Mouse (Mus musculus): Measurements from ENCODE around the gene Rffl. TPM values are rescaled to one million over a fixed set of nuclear protein-coding genes. Genes with fewer than 3 reads are reported as not detected.

Rffl gene
- polyA plus RNA-seq, 1 experiment: 2.8 TPM

- H3K27me3 ChIP-seq (ENCODE audit: control insufficient read depth, insufficient read depth, insufficient read length): no peaks in the 10 kb centered on the region
- H3ac ChIP-seq (ENCODE audit: control insufficient read depth, insufficient read length, low read depth): no peak overlapping the region
- no peaks in the 10 kb centered on the region for H3K79me2 ChIP-seq (ENCODE audit: control insufficient read depth, insufficient read depth)
- H3K4me3 ChIP-seq (ENCODE audit: insufficient read depth, poor library complexity, severe bottlenecking): no peak overlapping the region
- H3K79me3 ChIP-seq (ENCODE audit: low read depth): no peaks in the 10 kb centered on the region
- TF ChIP-seq USF1 (IDR thresholded peaks at IDR 0.05; ENCODE audit: low read depth): no peak
- no peak for TF ChIP-seq MAX (IDR thresholded peaks at IDR 0.05)
- no peak for TF ChIP-seq FOSL1 (IDR thresholded peaks at IDR 0.05; ENCODE audit: insufficient read depth, low read length, poor library complexity, severe bottlenecking)
- no peak for TF ChIP-seq MYOG (IDR thresholded peaks at IDR 0.05; ENCODE audit: control insufficient read depth, extremely low read depth, insufficient read length)
- TF ChIP-seq CEBPB (IDR thresholded peaks at IDR 0.05; ENCODE audit: low read depth): no peak
- no peak for TF ChIP-seq MYOD1 (IDR thresholded peaks at IDR 0.05; ENCODE audit: control insufficient read depth, insufficient read length, low read depth)
- TF ChIP-seq CTCF (IDR thresholded peaks at IDR 0.05; ENCODE audit: control insufficient read depth, insufficient read depth, insufficient read length): no peak
- no peaks in the 10 kb centered on the region for H3K36me3 ChIP-seq (ENCODE audit: control insufficient read depth, insufficient read depth)
Measured at GRCm38 (mm10) chr11:82863488-82863931, 7.5 kb downstream of the Rffl start.

GRCm38 (mm10) chr11:82863059-82863458 is 8.0 kb downstream of the Rffl start:
- no peaks in the 10 kb centered on the region for H3K27me3 ChIP-seq (ENCODE audit: control insufficient read depth, insufficient read depth, insufficient read length)
- no peak overlapping the region for H3K4me3 ChIP-seq (ENCODE audit: insufficient read depth, poor library complexity, severe bottlenecking)
- no peaks in the 10 kb centered on the region for H3K79me3 ChIP-seq (ENCODE audit: low read depth)
- no peaks in the 10 kb centered on the region for H3K79me2 ChIP-seq (ENCODE audit: control insufficient read depth, insufficient read depth)
- no peak for TF ChIP-seq MYOG (IDR thresholded peaks at IDR 0.05; ENCODE audit: control insufficient read depth, extremely low read depth, insufficient read length)
- no peaks in the 10 kb centered on the region for H3K36me3 ChIP-seq (ENCODE audit: control insufficient read depth, insufficient read depth)
- H3ac ChIP-seq (ENCODE audit: control insufficient read depth, insufficient read length, low read depth): no peak overlapping the region

- Histone ChIP-seq H3K79me3 (ENCODE audit: low read depth) (no peaks in the 10 kb centered on the region), H3K79me2 (ENCODE audit: control insufficient read depth, insufficient read depth) (no peaks in the 10 kb centered on the region), H3ac (ENCODE audit: control insufficient read depth, insufficient read length, low read depth) (no peak overlapping the region), H3K36me3 (ENCODE audit: control insufficient read depth, insufficient read depth) (no peaks in the 10 kb centered on the region), H3K27me3 (ENCODE audit: control insufficient read depth, insufficient read depth, insufficient read length) (no peaks in the 10 kb centered on the region), H3K4me3 (ENCODE audit: insufficient read depth, poor library complexity, severe bottlenecking) (no peak overlapping the region)
- TF ChIP-seq MYOD1 (IDR thresholded peaks at IDR 0.05; ENCODE audit: control insufficient read depth, insufficient read length, low read depth) (no peak), MAX (IDR thresholded peaks at IDR 0.05) (no peak), FOSL1 (IDR thresholded peaks at IDR 0.05; ENCODE audit: insufficient read depth, low read length, poor library complexity, severe bottlenecking) (no peak), CEBPB (IDR thresholded peaks at IDR 0.05; ENCODE audit: low read depth) (no peak), MYOG (IDR thresholded peaks at IDR 0.05; ENCODE audit: control insufficient read depth, extremely low read depth, insufficient read length) (no peak), CTCF (IDR thresholded peaks at IDR 0.05; ENCODE audit: control insufficient read depth, insufficient read depth, insufficient read length) (no peak), USF1 (IDR thresholded peaks at IDR 0.05; ENCODE audit: low read depth) (no peak)
Measured at GRCm38 (mm10) chr11:82862638-82863037, 8.4 kb downstream of the Rffl start.

GRCm38 (mm10) chr11:82861558-82861957 is 9.5 kb downstream of the Rffl start:
- H3K27me3 ChIP-seq (ENCODE audit: control insufficient read depth, insufficient read depth, insufficient read length): no peaks in the 10 kb centered on the region
- H3ac ChIP-seq (ENCODE audit: control insufficient read depth, insufficient read length, low read depth): no peak overlapping the region
- H3K4me3 ChIP-seq (ENCODE audit: insufficient read depth, poor library complexity, severe bottlenecking): no peak overlapping the region
- H3K36me3 ChIP-seq (ENCODE audit: control insufficient read depth, insufficient read depth): no peaks in the 10 kb centered on the region
- H3K79me2 ChIP-seq (ENCODE audit: control insufficient read depth, insufficient read depth): no peaks in the 10 kb centered on the region
- no peaks in the 10 kb centered on the region for H3K79me3 ChIP-seq (ENCODE audit: low read depth)
- no peak for TF ChIP-seq MYOG (IDR thresholded peaks at IDR 0.05; ENCODE audit: control insufficient read depth, extremely low read depth, insufficient read length)
- TF ChIP-seq MAX (IDR thresholded peaks at IDR 0.05): no peak
- TF ChIP-seq CTCF (IDR thresholded peaks at IDR 0.05; ENCODE audit: control insufficient read depth, insufficient read depth, insufficient read length): no peak
- no peak for TF ChIP-seq FOSL1 (IDR thresholded peaks at IDR 0.05; ENCODE audit: insufficient read depth, low read length, poor library complexity, severe bottlenecking)
- no peak for TF ChIP-seq USF1 (IDR thresholded peaks at IDR 0.05; ENCODE audit: low read depth)
- no peak for TF ChIP-seq CEBPB (IDR thresholded peaks at IDR 0.05; ENCODE audit: low read depth)
- TF ChIP-seq MYOD1 (IDR thresholded peaks at IDR 0.05; ENCODE audit: control insufficient read depth, insufficient read length, low read depth): no peak

GRCm38 (mm10) chr11:82860759-82861158 is 10.3 kb downstream of the Rffl start:
- Histone ChIP-seq H3K79me2 (ENCODE audit: control insufficient read depth, insufficient read depth) (no peaks in the 10 kb centered on the region), H3K4me3 (ENCODE audit: insufficient read depth, poor library complexity, severe bottlenecking) (no peak overlapping the region), H3K27me3 (ENCODE audit: control insufficient read depth, insufficient read depth, insufficient read length) (no peaks in the 10 kb centered on the region), H3ac (ENCODE audit: control insufficient read depth, insufficient read length, low read depth) (no peak overlapping the region), H3K79me3 (ENCODE audit: low read depth) (no peaks in the 10 kb centered on the region), H3K36me3 (ENCODE audit: control insufficient read depth, insufficient read depth) (no peaks in the 10 kb centered on the region)
- TF ChIP-seq CTCF (IDR thresholded peaks at IDR 0.05; ENCODE audit: control insufficient read depth, insufficient read depth, insufficient read length): no peak
- no peak for TF ChIP-seq MAX (IDR thresholded peaks at IDR 0.05)
- TF ChIP-seq CEBPB (IDR thresholded peaks at IDR 0.05; ENCODE audit: low read depth): no peak
- no peak for TF ChIP-seq USF1 (IDR thresholded peaks at IDR 0.05; ENCODE audit: low read depth)

- Histone ChIP-seq H3K4me3 (ENCODE audit: insufficient read depth, poor library complexity, severe bottlenecking) (no peak overlapping the region), H3K79me2 (ENCODE audit: control insufficient read depth, insufficient read depth) (no peaks in the 10 kb centered on the region), H3K27me3 (ENCODE audit: control insufficient read depth, insufficient read depth, insufficient read length) (no peaks in the 10 kb centered on the region), H3K36me3 (ENCODE audit: control insufficient read depth, insufficient read depth) (no peaks in the 10 kb centered on the region), H3ac (ENCODE audit: control insufficient read depth, insufficient read length, low read depth) (no peak overlapping the region), H3K79me3 (ENCODE audit: low read depth) (no peaks in the 10 kb centered on the region)
- TF ChIP-seq MAX (IDR thresholded peaks at IDR 0.05) (no peak), USF1 (IDR thresholded peaks at IDR 0.05; ENCODE audit: low read depth) (no peak), MYOD1 (IDR thresholded peaks at IDR 0.05; ENCODE audit: control insufficient read depth, insufficient read length, low read depth) (no peak), CTCF (IDR thresholded peaks at IDR 0.05; ENCODE audit: control insufficient read depth, insufficient read depth, insufficient read length) (no peak), CEBPB (IDR thresholded peaks at IDR 0.05; ENCODE audit: low read depth) (no peak), MYOG (IDR thresholded peaks at IDR 0.05; ENCODE audit: control insufficient read depth, extremely low read depth, insufficient read length) (no peak), FOSL1 (IDR thresholded peaks at IDR 0.05; ENCODE audit: insufficient read depth, low read length, poor library complexity, severe bottlenecking) (no peak)
Measured at GRCm38 (mm10) chr11:82857307-82857848, 13.6 kb downstream of the Rffl start.

Measured in C2C12 (cell line).